7 mouse cellular contexts compared by ENCODE assay signal in the genomic region with DNA sequence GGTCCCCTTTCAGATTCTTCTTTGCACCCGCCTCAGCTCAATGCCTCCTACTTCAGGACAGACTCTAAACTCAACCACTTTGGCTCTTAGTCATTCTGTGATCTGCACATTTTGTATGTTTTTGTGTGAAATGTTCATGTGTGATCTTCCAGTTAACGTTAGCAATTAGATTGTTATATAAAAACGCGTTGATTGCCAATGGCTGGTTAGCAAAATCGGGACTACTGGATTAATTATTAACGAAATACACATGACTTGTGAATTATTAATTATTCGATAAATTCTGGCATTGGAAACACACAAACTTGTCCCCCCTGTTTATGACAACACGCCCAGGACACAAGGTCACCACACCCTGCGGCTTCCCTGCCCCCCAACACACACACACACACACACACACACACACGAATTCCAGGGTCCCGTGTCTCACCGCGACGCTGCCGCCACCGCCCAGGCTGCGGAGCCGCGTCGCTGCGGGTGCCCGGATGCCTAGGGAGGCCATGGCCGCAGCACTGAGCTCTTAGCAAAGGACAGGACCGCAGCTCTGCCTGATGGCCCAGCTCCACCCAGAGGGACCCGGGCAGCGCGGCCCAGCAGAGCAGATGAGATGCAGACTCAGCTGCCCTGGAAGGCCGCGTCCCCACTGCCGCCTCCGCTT. TPM values are rescaled to one million over a fixed set of nuclear protein-coding genes. Genes with fewer than 3 reads are reported as not detected.
DNase-seq lines count a peak whose midpoint lies in the region; ATAC-seq and TF ChIP-seq lines count a peak whose summit lies in the region.

No protein-coding gene starts in this region.

- H3K27me3 ChIP-seq in forebrain, embryonic 12.5 days: no peaks in the 10 kb centered on the region
- H3K27me3 ChIP-seq in kidney, embryonic 14.5 days (ENCODE audit: control insufficient read depth, insufficient read depth, low read length): no peaks in the 10 kb centered on the region

- no peak; the same call in 1 of the 2 replicates for TF ChIP-seq POLR2A in bone marrow, adult 2 months (IDR thresholded peaks at IDR 0.05; ENCODE audit: borderline replicate concordance, control insufficient read depth, low read depth, low read length)

- DNase-seq in ovary, adult 18-20 months (ENCODE audit: low spot score): peak; percentile 25
- DNase-seq in ovary, postnatal 10 days (ENCODE audit: low spot score): no peak
- no peak for DNase-seq in layer of hippocampus, adult 8-10 months (ENCODE audit: low spot score in 2 of 2)

- peak overlapping the region; percentile 88 for H3K9ac ChIP-seq in forebrain, embryonic 12.5 days
- peak overlapping the region; percentile 87 for H3K9ac ChIP-seq in kidney, embryonic 14.5 days (ENCODE audit: low read depth, low read length)

- peaks cover 1% of the 10 kb centered on the region; the same call in 1 of the 2 replicates for H3K4me1 ChIP-seq in bone marrow, adult 2 months (ENCODE audit: control insufficient read depth, insufficient read depth, low read length)
- H3K4me1 ChIP-seq in forebrain, embryonic 12.5 days: peaks cover 24% of the 10 kb centered on the region
- H3K4me1 ChIP-seq in kidney, embryonic 14.5 days (ENCODE audit: control insufficient read depth, insufficient read depth, low read length): peaks cover 12% of the 10 kb centered on the region; the same call in 1 of the 2 replicates

- H3K36me3 ChIP-seq in forebrain, embryonic 12.5 days (replicated peaks): peaks cover 22% of the 10 kb centered on the region
- H3K36me3 ChIP-seq in kidney, embryonic 14.5 days (ENCODE audit: control insufficient read depth, insufficient read depth, low read length): peaks cover 22% of the 10 kb centered on the region

- ATAC-seq in forebrain, embryonic 12.5 days (ENCODE audit: low FRiP score): peak; percentile 89
- peak; percentile 82 for ATAC-seq in kidney, embryonic 14.5 days (ENCODE audit: low FRiP score, low TSS enrichment)
- peak; percentile 61 for ATAC-seq in megakaryocyte progenitor cell, adult 5-6 weeks (replicated peaks; ENCODE audit: poor library complexity)

- no peaks in the 10 kb centered on the region for H3K9me3 ChIP-seq in forebrain, embryonic 12.5 days
- peaks cover 5% of the 10 kb centered on the region for H3K9me3 ChIP-seq in kidney, embryonic 14.5 days (ENCODE audit: control insufficient read depth, low read length)

- TF ChIP-seq CTCF in bone marrow, adult 2 months (IDR thresholded peaks at IDR 0.05; ENCODE audit: control insufficient read depth, insufficient read depth, low read length): no peak

- under 1% methylated on average over 31 of the region's 31 CpGs for WGBS in bone marrow, adult 2 months
- 2% methylated on average over 31 of the region's 31 CpGs for WGBS in forebrain, embryonic 12.5 days
- WGBS in kidney, embryonic 14.5 days: under 1% methylated on average over 31 of the region's 31 CpGs

- H3K4me2 ChIP-seq in forebrain, embryonic 12.5 days: peak overlapping the region; percentile 67
- peak overlapping the region; percentile 52 for H3K4me2 ChIP-seq in kidney, embryonic 14.5 days (replicated peaks; ENCODE audit: low read depth, low read length)

- H3K4me3 ChIP-seq in bone marrow, adult 2 months (replicated peaks; ENCODE audit: control insufficient read depth, low read depth, low read length): peak overlapping the region; percentile 98
- H3K4me3 ChIP-seq in forebrain, embryonic 12.5 days (replicated peaks): peak overlapping the region; percentile 76
- peak overlapping the region; percentile 75 for H3K4me3 ChIP-seq in kidney, embryonic 14.5 days (ENCODE audit: low read length)

- H3K27ac ChIP-seq in bone marrow, adult 2 months (ENCODE audit: control insufficient read depth, insufficient read depth, low read depth, low read length, poor library complexity): peak overlapping the region; percentile 96
- peak overlapping the region; percentile 88 for H3K27ac ChIP-seq in forebrain, embryonic 12.5 days
- H3K27ac ChIP-seq in kidney, embryonic 14.5 days (ENCODE audit: low read depth, low read length): peak overlapping the region; percentile 88

RNA-seq across cellular contexts. Expression of a gene that starts 0.5 kb away (rescaled TPM):
- 9.7 and 13.5 TPM in 2 replicates for polyA plus RNA-seq in bone marrow, adult 2 months (2011; ENCODE audit: insufficient read depth, insufficient read length, low replicate concordance, missing spikeins)
- polyA plus RNA-seq in forebrain, embryonic 12.5 days (2016; fragmentation: Nextera tagmentation; extraction: Ambion mirVana): 56.3 and 56.5 TPM in 2 replicates
- 44.8 and 71.6 TPM in 2 replicates for polyA plus RNA-seq in kidney, embryonic 14.5 days (2014; fragmentation: Nextera tagmentation; extraction: Ambion mirVana)
- total RNA-seq in megakaryocyte progenitor cell, adult 5-6 weeks (2015): 34.8 and 39.1 TPM in 2 replicates
- 22.2 and 24.4 TPM in 2 replicates for total RNA-seq in megakaryocyte progenitor cell, adult 5-6 weeks (2017)
- total RNA-seq in layer of hippocampus, adult 8-10 months (2022): 100 to 1,000 TPM in 2 of 4 experiments, 10 to 100 TPM in 2; 75.3 to 108 (median 92.2) TPM

RNA-seq across cellular contexts. Expression of a gene that starts 22.2 kb away (rescaled TPM):
- 0.45 and 1.3 TPM in 2 replicates for polyA plus RNA-seq in bone marrow, adult 2 months (2011; ENCODE audit: insufficient read depth, insufficient read length, low replicate concordance, missing spikeins)
- 32.2 and 34.2 TPM in 2 replicates for polyA plus RNA-seq in forebrain, embryonic 12.5 days (2016; fragmentation: Nextera tagmentation; extraction: Ambion mirVana)
- polyA plus RNA-seq in kidney, embryonic 14.5 days (2014; fragmentation: Nextera tagmentation; extraction: Ambion mirVana): 2.2 and 2.7 TPM in 2 replicates
- not detected in 2 replicates for total RNA-seq in megakaryocyte progenitor cell, adult 5-6 weeks (2015)
- not detected in 2 replicates for total RNA-seq in megakaryocyte progenitor cell, adult 5-6 weeks (2017)
- total RNA-seq in layer of hippocampus, adult 8-10 months (2022): 1 to 10 TPM; 3.7 to 7.8 (median 6.8) TPM

RNA-seq across cellular contexts. Expression of a gene that starts 42.5 kb away (rescaled TPM):
- 0.49 and 5.1 TPM in 2 replicates for polyA plus RNA-seq in bone marrow, adult 2 months (2011; ENCODE audit: insufficient read depth, insufficient read length, low replicate concordance, missing spikeins)
- 17.9 and 18.3 TPM in 2 replicates for polyA plus RNA-seq in forebrain, embryonic 12.5 days (2016; fragmentation: Nextera tagmentation; extraction: Ambion mirVana)
- polyA plus RNA-seq in kidney, embryonic 14.5 days (2014; fragmentation: Nextera tagmentation; extraction: Ambion mirVana): 19.1 and 24.8 TPM in 2 replicates
- 4.9 and 7.9 TPM in 2 replicates for total RNA-seq in megakaryocyte progenitor cell, adult 5-6 weeks (2015)
- 3.5 and 8.3 TPM in 2 replicates for total RNA-seq in megakaryocyte progenitor cell, adult 5-6 weeks (2017)
- total RNA-seq in layer of hippocampus, adult 8-10 months (2022): 10 to 100 TPM; 27.5 to 36.6 (median 30.4) TPM
